Mouse (Mus musculus) cerebellum, adult 9-11 months (tissue): ENCODE measurements around the gene Zfp940.
"Not testable (repeated sequence)": the region's sequence is repeated elsewhere in the genome, so short reads cannot be mapped to it uniquely, and the experiment has no call there.

ENCODE experiments used
- DNase-seq: peaks from one replicate; pipeline ENCODE4 v3.0.0; 2022

Gene Zfp940

DNA sequence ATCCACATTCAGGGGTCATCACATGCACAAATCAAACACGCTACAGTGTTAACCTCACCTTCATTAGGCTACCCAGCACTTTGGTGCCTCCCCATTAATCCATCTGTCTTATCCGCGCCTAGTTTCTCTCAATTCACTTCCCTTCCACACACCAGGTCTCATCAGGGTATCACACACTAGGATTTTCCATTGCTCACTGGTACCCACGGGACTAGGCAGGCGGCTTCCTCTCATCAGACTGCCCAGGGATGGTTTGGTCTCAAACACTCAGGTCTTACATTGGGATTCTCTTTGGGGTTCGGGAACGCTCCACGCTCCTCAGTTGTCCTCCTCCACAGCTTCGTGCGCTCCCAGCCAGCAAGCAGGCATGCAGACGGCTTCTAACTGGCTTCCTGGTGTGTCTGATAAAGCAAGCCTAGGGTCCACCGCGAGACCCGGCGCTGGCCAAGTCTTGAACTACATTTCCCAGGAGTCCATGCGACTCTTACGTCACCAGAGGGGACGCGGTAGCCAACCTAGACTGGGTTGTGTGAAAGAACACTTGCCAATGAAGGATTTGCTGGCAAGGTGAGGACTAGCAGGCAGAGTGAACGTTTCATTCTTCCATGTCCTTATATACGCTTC is at the start of gene Zfp940:
Gene Zfp940 (minus strand): TSS at position 451 of the 624 bp plus-strand sequence.
- peak; percentile 89 for DNase-seq

- DNase-seq: no peak
Observed at GRCm38 (mm10) chr7:29898351-29898750, 44.9 kb upstream of the Zfp940 start.

DNA sequence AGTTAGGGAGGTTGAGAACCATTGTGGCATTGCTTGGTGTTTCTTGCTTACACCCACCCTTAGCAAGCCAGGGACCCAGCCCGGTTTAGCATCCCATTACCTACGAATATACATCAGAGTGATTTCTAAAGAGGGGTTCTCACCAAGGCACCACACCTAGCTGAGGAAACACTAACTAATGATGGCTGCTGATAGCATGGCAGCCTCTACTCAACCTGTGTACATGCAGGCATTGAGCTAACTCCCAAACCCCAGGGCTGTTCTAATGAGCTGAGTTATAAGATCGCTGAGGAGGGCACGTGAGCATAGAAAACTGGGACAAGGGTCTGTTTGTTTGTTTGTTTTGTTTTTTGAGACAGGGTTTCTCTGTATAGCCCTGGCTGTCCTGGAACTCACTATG is 39.3 kb upstream of the Zfp940 start:
- no peak for DNase-seq

GRCm38 (mm10) chr7:29890501-29890900 is 37.0 kb upstream of the Zfp940 start:
- no peak for DNase-seq

- DNase-seq: no peak
Observed at GRCm38 (mm10) chr7:29880916-29881315, 27.4 kb upstream of the Zfp940 start.

- DNase-seq: no peak
Observed at GRCm38 (mm10) chr7:29880056-29880455, 26.6 kb upstream of the Zfp940 start.

DNA sequence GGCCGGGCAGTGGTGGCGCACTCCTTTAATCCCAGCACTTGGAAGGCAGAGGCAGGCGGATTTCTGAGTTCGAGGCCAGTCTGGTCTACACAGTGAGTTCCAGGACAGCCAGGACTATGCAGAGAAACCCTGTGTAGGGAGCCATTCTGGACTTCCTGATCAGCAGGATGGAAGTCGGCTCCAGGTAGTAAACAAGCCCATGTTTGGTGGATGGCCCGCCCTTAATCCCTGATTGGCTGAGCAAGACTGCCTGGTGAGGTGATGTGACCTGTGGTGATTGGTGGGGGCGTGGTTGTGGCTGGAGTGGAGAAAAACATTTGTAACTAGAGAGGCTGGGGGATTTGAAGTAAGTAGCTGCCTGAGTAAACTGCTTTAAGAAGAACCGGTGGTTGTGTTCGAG is 24.1 kb upstream of the Zfp940 start:
- not testable (repeated sequence) for DNase-seq

DNA sequence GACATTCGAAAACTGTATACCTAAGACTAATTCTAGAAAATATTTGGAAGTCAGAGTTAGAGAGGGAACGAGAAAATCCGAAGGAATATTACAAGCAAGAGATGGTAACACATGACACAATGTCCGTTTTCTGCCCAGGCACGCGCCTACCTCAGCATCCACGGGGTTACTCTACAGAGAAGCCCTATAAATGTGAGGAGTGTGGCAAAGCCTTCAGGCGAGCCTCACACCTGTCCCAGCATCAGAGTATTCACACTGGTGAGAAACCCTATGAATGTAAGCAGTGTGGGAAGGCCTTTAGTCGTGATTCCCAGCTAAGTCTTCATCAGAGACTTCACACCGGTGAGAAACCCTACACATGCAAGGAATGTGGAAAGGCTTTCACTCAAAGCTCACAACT is 20.8 kb upstream of the Zfp940 start:
- no peak for DNase-seq

GRCm38 (mm10) chr7:29861660-29862059 is 8.2 kb upstream of the Zfp940 start:
- no peak for DNase-seq

GRCm38 (mm10) chr7:29859532-29860517 is 6.4 kb upstream of the Zfp940 start, which contains the start of gene Zfp420:
Gene Zfp420, plus strand, starts transcription at chr7:29859979.
- DNase-seq: peak; percentile 95

- DNase-seq: peak; percentile 26
Observed at GRCm38 (mm10) chr7:29852831-29853218, 644 bp downstream of the Zfp940 start.

DNA sequence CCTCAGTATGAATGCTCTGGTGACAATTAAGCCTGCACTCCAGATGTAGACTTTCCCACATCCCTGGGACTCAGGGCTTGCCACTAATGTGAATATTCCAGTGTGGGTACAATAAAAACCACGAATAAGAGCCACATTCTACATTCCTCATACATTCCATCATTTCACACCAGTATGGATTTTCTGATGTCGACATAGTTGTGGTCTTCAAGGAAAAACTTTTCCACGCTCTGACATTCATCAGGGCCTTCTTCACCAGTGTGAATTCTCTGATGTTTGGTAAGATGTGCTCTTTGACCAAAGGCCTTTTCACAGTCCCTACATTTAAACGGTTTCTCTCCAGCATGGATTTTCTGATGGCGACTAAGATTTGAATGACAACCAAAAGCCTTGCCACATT is 8.9 kb downstream of the Zfp940 start:
- DNase-seq: no peak

DNA sequence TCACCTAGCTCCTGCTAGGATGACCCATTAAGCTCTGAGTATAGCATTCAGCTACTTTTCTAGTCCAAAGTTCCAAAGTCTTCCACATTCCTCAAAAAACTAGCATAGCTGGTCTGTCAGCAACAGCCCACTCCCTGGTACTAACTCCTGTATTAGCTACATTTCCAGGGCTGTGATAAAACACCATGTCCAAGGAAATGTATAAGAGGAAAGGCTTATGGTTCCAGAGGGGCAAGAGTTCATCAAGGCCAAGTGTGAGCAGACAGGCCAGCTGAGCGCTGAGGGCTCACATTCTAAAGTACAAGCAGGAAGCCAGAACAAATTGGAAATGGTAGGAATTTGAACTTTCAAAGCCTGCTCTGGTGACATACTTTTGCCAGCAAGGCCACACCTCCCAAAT is 11.4 kb downstream of the Zfp940 start:
- no peak for DNase-seq

DNA sequence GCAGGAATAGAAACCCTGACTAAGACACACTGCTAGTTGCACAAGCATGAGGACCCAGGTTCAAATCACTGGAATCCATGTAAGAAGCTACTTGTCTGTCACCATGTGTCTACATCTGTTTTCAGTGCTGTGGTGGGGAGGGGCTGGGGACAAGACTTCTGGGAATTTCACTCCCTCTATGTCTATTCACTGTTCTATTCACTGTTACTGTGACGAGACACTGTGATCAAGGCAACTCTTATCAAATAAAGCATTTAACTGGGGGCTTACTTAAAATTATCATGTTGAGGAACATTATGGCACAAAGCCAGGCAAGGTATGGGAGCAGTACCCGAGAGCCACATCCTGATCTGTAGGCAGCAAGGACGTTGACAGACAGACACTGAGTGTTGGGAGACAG is 14.2 kb downstream of the Zfp940 start:
- no peak for DNase-seq

DNA sequence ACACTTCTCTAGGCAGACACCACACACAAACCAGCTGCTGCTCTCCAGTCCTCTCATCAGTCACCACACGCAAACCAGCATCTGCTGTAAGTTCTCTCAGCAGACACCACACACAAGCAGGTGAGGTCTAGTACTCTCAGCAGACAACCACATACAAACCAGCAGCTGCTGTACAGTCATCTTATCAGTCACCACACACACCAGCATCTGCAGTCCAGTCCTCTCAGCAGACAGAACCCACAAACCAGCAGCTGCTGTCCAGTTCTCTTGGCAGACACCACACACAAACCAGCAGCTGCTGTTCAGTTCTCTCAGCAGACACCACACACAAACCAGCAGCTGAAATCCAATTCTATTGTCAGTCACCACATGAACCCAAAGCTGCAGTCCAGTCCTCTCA is 16.7 kb downstream of the Zfp940 start:
- DNase-seq: no peak

DNA sequence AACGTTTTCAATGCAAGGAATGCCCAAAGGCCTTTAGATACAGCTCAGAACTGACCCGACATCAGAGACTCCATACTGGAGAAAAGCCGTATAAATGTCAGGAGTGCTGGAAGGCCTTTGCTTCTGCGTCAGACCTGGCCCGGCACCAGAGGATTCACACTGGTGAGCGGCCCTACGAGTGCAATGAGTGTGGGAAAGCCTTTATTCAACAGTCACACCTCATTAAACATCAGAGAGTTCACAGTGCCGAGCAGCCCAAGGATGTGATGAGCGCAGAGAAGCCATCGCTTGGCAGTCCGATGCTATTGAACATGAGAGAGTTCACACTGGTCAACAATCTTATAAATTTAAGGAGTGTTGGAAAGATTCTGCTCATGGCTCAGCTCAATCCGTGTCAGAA is 23.7 kb downstream of the Zfp940 start:
- DNase-seq: no peak

DNA sequence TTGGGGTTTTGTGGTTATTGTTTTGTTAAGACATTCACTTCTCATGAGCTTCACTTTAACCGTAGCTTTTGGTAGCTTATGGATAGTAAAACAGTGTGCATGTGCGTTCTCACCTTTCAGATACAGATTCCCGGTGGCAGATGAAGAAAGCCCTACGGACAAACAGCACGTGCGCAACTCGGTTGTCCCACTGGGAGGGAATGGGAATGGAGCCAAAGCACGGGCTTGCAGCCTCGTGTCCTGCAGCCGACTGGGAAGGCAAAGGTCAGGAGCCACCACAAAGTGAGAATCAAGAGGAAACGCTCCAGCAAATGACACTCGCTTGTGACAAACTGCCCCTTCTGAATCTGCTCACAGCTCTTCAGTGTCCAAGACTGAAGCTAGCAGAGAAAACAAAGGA is 25.5 kb downstream of the Zfp940 start:
- no peak for DNase-seq

GRCm38 (mm10) chr7:29818619-29819254 is 34.7 kb downstream of the Zfp940 start:
- peak; percentile 79 for DNase-seq

DNA sequence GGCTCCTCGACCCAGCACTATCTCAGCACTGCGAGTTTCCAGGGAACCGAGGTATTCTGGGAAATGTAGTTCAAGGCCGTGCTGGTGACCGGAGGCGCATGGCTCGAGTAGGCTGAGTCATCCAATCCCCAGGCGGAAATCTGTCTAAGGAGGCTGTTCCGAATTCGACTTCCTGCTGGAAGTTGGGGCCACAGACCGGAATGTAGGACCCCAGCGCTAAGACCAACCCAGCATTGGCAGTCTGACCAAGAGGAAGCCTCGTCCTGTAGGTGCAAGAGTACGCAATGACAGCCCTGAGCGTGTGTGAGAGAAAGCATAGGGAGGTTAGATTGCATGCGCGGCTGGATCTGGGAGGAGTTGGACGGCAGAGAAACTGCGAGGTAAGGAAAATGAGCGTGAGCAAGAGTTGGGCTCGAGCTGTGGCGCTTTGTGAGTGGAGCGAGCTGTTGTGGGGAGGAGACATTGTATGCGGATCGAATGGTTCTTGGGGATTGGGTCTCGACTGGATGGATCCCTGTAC is 37.5 kb downstream of the Zfp940 start, which contains the start of gene Zfp790:
Gene Zfp790 (plus strand): TSS at position 205 of the 520 bp plus-strand sequence.
- peak; percentile 90 for DNase-seq

DNA sequence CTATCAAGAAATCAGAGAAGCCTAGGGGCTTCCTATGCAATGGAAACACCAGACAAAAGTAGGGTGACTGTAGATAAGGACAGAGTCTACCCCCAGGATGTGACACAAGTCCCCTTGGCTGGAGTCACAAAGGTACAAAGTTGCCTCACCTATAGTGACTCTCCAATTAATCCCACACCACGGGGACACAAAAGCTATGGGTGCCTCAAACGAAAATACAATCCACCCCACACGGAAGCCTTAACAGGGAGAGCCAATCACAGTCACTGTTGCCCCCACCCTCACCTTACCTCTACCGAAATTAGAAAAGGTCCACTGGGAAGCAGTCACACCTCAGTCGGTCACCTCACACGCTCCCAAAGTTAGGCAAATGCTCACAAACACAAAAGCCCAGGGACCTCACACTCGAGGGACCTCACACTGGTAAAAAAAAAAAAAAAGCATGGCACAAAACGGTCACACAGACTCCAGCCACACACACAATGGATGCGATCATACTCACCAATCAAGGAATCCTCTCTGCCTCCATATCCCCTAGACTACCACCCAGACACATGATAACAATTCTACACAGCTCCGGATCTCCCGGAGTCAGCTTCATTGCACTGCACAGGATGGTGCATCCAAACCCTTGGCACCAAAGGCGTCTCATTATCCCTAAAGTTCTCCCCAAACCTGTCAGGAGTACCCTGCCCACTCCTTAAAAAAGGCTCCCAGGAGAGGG is 38.2 kb downstream of the Zfp940 start:
- DNase-seq: peak; percentile 37

DNA sequence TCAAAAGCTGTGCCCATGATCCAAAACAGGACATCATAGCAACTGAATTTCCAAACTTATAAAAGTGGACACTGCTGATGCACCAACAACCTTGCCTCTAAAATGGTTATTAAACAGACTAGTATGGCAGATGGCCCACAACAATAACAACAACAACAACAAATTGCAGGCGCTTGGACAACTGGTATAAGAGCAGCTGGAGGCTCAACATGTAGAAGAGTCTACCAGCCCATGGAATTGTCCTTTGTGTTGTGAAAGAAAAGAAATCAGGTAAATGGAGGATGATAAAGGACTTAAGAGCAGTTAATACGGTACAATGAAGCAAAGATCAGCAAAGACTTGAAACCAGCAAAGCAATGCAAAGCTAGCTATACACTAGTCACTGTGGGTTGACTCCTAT is 39.1 kb downstream of the Zfp940 start:
- no peak for DNase-seq

GRCm38 (mm10) chr7:29812244-29812643 is 41.2 kb downstream of the Zfp940 start:
- DNase-seq: no peak

DNA sequence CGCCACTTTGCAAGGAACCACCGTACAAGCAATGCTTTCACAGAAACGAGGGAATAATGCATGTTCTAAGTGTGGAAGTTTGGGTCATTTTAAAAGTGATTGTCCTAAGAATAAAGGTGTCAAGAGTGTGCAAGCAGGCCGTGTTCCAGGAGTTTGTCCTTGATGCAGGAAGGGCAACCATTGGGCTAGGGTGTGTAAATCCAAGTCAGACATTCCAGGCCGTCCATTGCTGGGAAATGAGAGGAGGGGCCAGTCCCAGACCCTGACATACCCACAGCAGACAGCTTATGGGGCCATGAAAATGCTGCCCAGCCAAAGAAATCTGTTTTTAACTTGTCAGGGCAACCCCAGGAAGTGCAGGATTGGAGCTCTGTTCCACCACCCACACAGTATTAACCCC is 46.4 kb downstream of the Zfp940 start:
- DNase-seq: no peak
